Mouse (Mus musculus) CH12.LX (cell line): Measurements from ENCODE around the gene Msantd4. TPM values are rescaled to one million over a fixed set of nuclear protein-coding genes. Genes with fewer than 3 reads are reported as not detected.

Experiments
- DNase-seq: peaks from one replicate; pipeline ENCODE4 v3.0.0-alpha.2; 2013; ENCODE audit errors: extremely low read depth
- H3K27ac ChIP-seq: 2 replicates; pipeline ENCODE4 v1.5.1; 2012; ENCODE audit warnings: low read depth, mild to moderate bottlenecking, control low read depth, moderate library complexity; ENCODE audit not compliant: insufficient read depth
- H3K27me3 ChIP-seq: replicated peaks from 2 replicates; pipeline ENCODE3; 2012; ENCODE audit warnings: inconsistent platforms
- H3K36me3 ChIP-seq, 2 experiments: replicated peaks in 1 of 2; 2 replicates each; pipeline versions ENCODE3 to v1.6.1; 2012; ENCODE audit warnings: inconsistent platforms in 1 of 2, low read length in 1 of 2, mild to moderate bottlenecking in 1 of 2, mixed read lengths in 1 of 2, moderate library complexity in 1 of 2; ENCODE audit not compliant: control insufficient read depth in 1 of 2, insufficient read depth in 1 of 2
- H3K4me1 ChIP-seq, 2 experiments: 2 replicates each; pipeline ENCODE4 v1.6.1; 2012; ENCODE audit warnings: inconsistent platforms in 1 of 2, moderate library complexity in 1 of 2; ENCODE audit not compliant: insufficient read depth in 2 of 2, control insufficient read depth in 1 of 2
- H3K4me2 ChIP-seq: 2 replicates; pipeline ENCODE4 v1.6.1; 2012; ENCODE audit warnings: low read depth, mild to moderate bottlenecking, control low read depth; ENCODE audit not compliant: poor library complexity, insufficient read depth, severe bottlenecking
- H3K4me3 ChIP-seq, 3 experiments: fragments of 150-350 bp in 1 of 3; sonication (generic) in 1 of 3; replicated peaks in 1 of 3; 2 replicates each; pipeline versions ENCODE3 to v1.5.1; 2011 to 2012; ENCODE audit warnings: low read depth in 2 of 3, low read length in 2 of 3, mild to moderate bottlenecking in 2 of 3, moderate library complexity in 2 of 3, control low read depth in 1 of 3, improper control_type of control experiment in 1 of 3, inconsistent platforms in 1 of 3, mixed read lengths in 1 of 3; ENCODE audit not compliant: poor library complexity in 1 of 3
- H3K79me2 ChIP-seq: replicated peaks from 2 replicates; pipeline ENCODE4 v1.6.1; 2012; ENCODE audit warnings: mild to moderate bottlenecking, moderate library complexity; ENCODE audit not compliant: control insufficient read depth, poor library complexity, insufficient read depth, severe bottlenecking; ENCODE audit errors: extremely low read depth
- H3K9ac ChIP-seq: 2 replicates; pipeline ENCODE4 v1.6.1; 2012; ENCODE audit warnings: low read depth, mild to moderate bottlenecking, control low read depth, moderate library complexity; ENCODE audit not compliant: insufficient read depth
- H3K9me3 ChIP-seq: replicated peaks from 2 replicates; pipeline ENCODE3; 2012; ENCODE audit warnings: low read length, inconsistent platforms, mixed read lengths
- BHLHE40 ChIP-seq: IDR thresholded peaks from 2 replicates; pipeline ENCODE4 v1.6.1; 2011; ENCODE audit warnings: mild to moderate bottlenecking, low read depth, low read length, improper control_type of control experiment
- CHD1 ChIP-seq: IDR thresholded peaks from 2 replicates; pipeline ENCODE4 v1.6.1; 2012; ENCODE audit warnings: low read depth, low read length, improper control_type of control experiment, inconsistent platforms
- CHD2 ChIP-seq: IDR thresholded peaks from 2 replicates; pipeline ENCODE4 v1.6.1; 2011; ENCODE audit warnings: low read length, improper control_type of control experiment
- CTCF ChIP-seq, 2 experiments: IDR thresholded peaks in 1 of 2; conservative IDR thresholded peaks in 1 of 2; 2 replicates each; pipeline ENCODE4 v1.5.1; 2011 to 2012; ENCODE audit warnings: low read depth in 2 of 2, low read length in 2 of 2, improper control_type of control experiment in 1 of 2, inconsistent platforms in 1 of 2, mild to moderate bottlenecking in 1 of 2, moderate library complexity in 1 of 2
- E2F4 ChIP-seq: IDR thresholded peaks from 2 replicates; pipeline ENCODE4 v1.6.1; 2011; ENCODE audit warnings: low read depth, low read length, improper control_type of control experiment; ENCODE audit not compliant: insufficient replicate concordance
- ELF1 ChIP-seq: IDR thresholded peaks from 2 replicates; pipeline ENCODE4 v1.6.1; 2014; ENCODE audit warnings: low read depth, mild to moderate bottlenecking, inconsistent platforms, low read length, improper control_type of control experiment
- EP300 ChIP-seq: IDR thresholded peaks from 2 replicates; pipeline ENCODE4 v1.6.1; 2011; ENCODE audit warnings: low read length, improper control_type of control experiment
- ETS1 ChIP-seq: conservative IDR thresholded peaks from 2 replicates; pipeline ENCODE4 v1.6.1; 2012; ENCODE audit warnings: low read depth, mild to moderate bottlenecking, inconsistent platforms, low read length, improper control_type of control experiment, moderate library complexity
- GABPA ChIP-seq: IDR thresholded peaks from 2 replicates; pipeline ENCODE4 v1.6.1; 2012; ENCODE audit warnings: low read depth, low read length, improper control_type of control experiment, inconsistent platforms; ENCODE audit not compliant: insufficient replicate concordance
- HCFC1 ChIP-seq: IDR thresholded peaks from 2 replicates; pipeline ENCODE4 v1.6.1; 2012; ENCODE audit warnings: low read depth, mild to moderate bottlenecking, inconsistent platforms, low read length, improper control_type of control experiment
- IRF4 ChIP-seq: IDR thresholded peaks from 2 replicates; pipeline ENCODE4 v1.6.1; 2014; ENCODE audit warnings: low read depth, mild to moderate bottlenecking, inconsistent platforms, low read length, improper control_type of control experiment
- JUN ChIP-seq: IDR thresholded peaks from 2 replicates; pipeline ENCODE4 v1.6.1; 2011; ENCODE audit warnings: low read depth, mild to moderate bottlenecking, low read length, improper control_type of control experiment, moderate library complexity; ENCODE audit not compliant: insufficient read depth
- JUND ChIP-seq: conservative IDR thresholded peaks from 2 replicates; pipeline ENCODE4 v1.6.1; 2011; ENCODE audit warnings: low read depth, low read length, improper control_type of control experiment
- KAT2A ChIP-seq: IDR thresholded peaks from 2 replicates; pipeline ENCODE4 v1.6.1; 2012; ENCODE audit warnings: low read length, improper control_type of control experiment, inconsistent platforms; ENCODE audit not compliant: insufficient replicate concordance
- MAFK ChIP-seq: IDR thresholded peaks from 2 replicates; pipeline ENCODE4 v1.6.1; 2011; ENCODE audit warnings: low read length, improper control_type of control experiment; ENCODE audit not compliant: insufficient replicate concordance
- MAX ChIP-seq: IDR thresholded peaks from 2 replicates; pipeline ENCODE4 v1.6.1; 2011; ENCODE audit warnings: low read length, improper control_type of control experiment
- MAZ ChIP-seq: IDR thresholded peaks from 2 replicates; pipeline ENCODE4 v1.6.1; 2012; ENCODE audit warnings: low read depth, mild to moderate bottlenecking, inconsistent platforms, low read length, improper control_type of control experiment, moderate library complexity
- MEF2A ChIP-seq: IDR thresholded peaks from 2 replicates; pipeline ENCODE4 v1.6.1; 2014; ENCODE audit warnings: low read depth, mild to moderate bottlenecking, inconsistent platforms, low read length, improper control_type of control experiment, borderline replicate concordance
- MXI1 ChIP-seq: IDR thresholded peaks from 2 replicates; pipeline ENCODE4 v1.6.1; 2011; ENCODE audit warnings: mild to moderate bottlenecking, low read depth, low read length, improper control_type of control experiment
- MYC ChIP-seq: IDR thresholded peaks from 2 replicates; pipeline ENCODE4 v1.6.1; 2011; ENCODE audit warnings: low read depth, mild to moderate bottlenecking, improper control_type of control experiment, low read length
- NELFE ChIP-seq: IDR thresholded peaks from 2 replicates; pipeline ENCODE4 v1.6.1; 2011; ENCODE audit warnings: low read depth, low read length, improper control_type of control experiment
- NRF1 ChIP-seq: IDR thresholded peaks from 2 replicates; pipeline ENCODE4 v1.6.1; 2014; ENCODE audit warnings: low read depth, mild to moderate bottlenecking, inconsistent platforms, low read length, improper control_type of control experiment, moderate library complexity
- PAX5 ChIP-seq: IDR thresholded peaks from 2 replicates; pipeline ENCODE4 v1.6.1; 2012; ENCODE audit warnings: low read length, inconsistent platforms, mixed read lengths
- POLR2A ChIP-seq: IDR thresholded peaks from 2 replicates; pipeline ENCODE4 v1.6.1; 2011; ENCODE audit warnings: low read depth, mild to moderate bottlenecking, improper control_type of control experiment, low read length
- POLR2AphosphoS2 ChIP-seq: IDR thresholded peaks from 2 replicates; pipeline ENCODE4 v1.6.1; 2011; ENCODE audit warnings: low read depth, low read length, improper control_type of control experiment
- RAD21 ChIP-seq: IDR thresholded peaks from 2 replicates; pipeline ENCODE4 v1.6.1; 2011; ENCODE audit warnings: low read depth, mild to moderate bottlenecking, low read length, improper control_type of control experiment, moderate library complexity
- RCOR1 ChIP-seq: conservative IDR thresholded peaks from 2 replicates; pipeline ENCODE4 v1.6.1; 2012; ENCODE audit warnings: low read depth, mild to moderate bottlenecking, inconsistent platforms, low read length, improper control_type of control experiment
- SIN3A ChIP-seq: IDR thresholded peaks from 2 replicates; pipeline ENCODE4 v1.6.1; 2012; ENCODE audit warnings: low read length, improper control_type of control experiment, inconsistent platforms
- SMC3 ChIP-seq: IDR thresholded peaks from 2 replicates; pipeline ENCODE4 v1.6.1; 2011; ENCODE audit warnings: low read depth, low read length, improper control_type of control experiment
- TBP ChIP-seq: conservative IDR thresholded peaks from 2 replicates; pipeline ENCODE4 v1.6.1; 2011; ENCODE audit warnings: low read depth, low read length, improper control_type of control experiment
- TCF12 ChIP-seq: IDR thresholded peaks from 2 replicates; pipeline ENCODE4 v1.6.1; 2014; ENCODE audit warnings: low read depth, mild to moderate bottlenecking, inconsistent platforms, low read length, improper control_type of control experiment
- UBTF ChIP-seq: IDR thresholded peaks from 2 replicates; pipeline ENCODE4 v1.6.1; 2012; ENCODE audit warnings: low read depth, mild to moderate bottlenecking, inconsistent platforms, low read length, improper control_type of control experiment, moderate library complexity
- USF1 ChIP-seq: IDR thresholded peaks from 2 replicates; pipeline ENCODE4 v1.6.1; 2014; ENCODE audit warnings: low read depth, mild to moderate bottlenecking, inconsistent platforms, low read length, improper control_type of control experiment
- USF2 ChIP-seq: conservative IDR thresholded peaks from 2 replicates; pipeline ENCODE4 v1.6.1; 2011; ENCODE audit warnings: low read depth, low read length, improper control_type of control experiment
- ZC3H11A ChIP-seq: IDR thresholded peaks from 2 replicates; pipeline ENCODE4 v1.6.1; 2012; ENCODE audit warnings: low read depth, mild to moderate bottlenecking, inconsistent platforms, low read length, improper control_type of control experiment
- ZKSCAN1 ChIP-seq: IDR thresholded peaks from 2 replicates; pipeline ENCODE4 v1.6.1; 2012; ENCODE audit warnings: low read depth, inconsistent platforms, low read length, improper control_type of control experiment, borderline replicate concordance
- ZMIZ1 ChIP-seq: IDR thresholded peaks from 2 replicates; pipeline ENCODE4 v1.6.1; 2012; ENCODE audit warnings: low read depth, mild to moderate bottlenecking, inconsistent platforms, low read length, improper control_type of control experiment
- ZNF384 ChIP-seq: IDR thresholded peaks from 2 replicates; pipeline ENCODE4 v1.6.1; 2012; ENCODE audit warnings: low read depth, low read length, improper control_type of control experiment, inconsistent platforms
- dilution Hi-C: fragments of 300-500 bp; cut with MboI; formaldehyde crosslinking; loops from 2 replicates; pipeline ENCODE4 v1.14.3; 2020; ENCODE audit warnings: low sequenced_read_pairs; ENCODE audit not compliant: extremely low pct_unique_long_range_greater_than_20kb, extremely low pct_ligation_motif_present
- in situ Hi-C: fragments of 300-500 bp; cut with MboI; formaldehyde crosslinking; loops from 3 replicates; pipeline ENCODE4 v1.14.3; 2019; ENCODE audit warnings: low sequenced_read_pairs, low pct_ligation_motif_present, low pct_unique_long_range_greater_than_20kb, mixed read lengths
- polyA plus RNA-seq: library from polyadenylated mRNA; unstranded; fragments of >175 nt; gene quantifications from 2 replicates; pipeline ENCODE4 v1.2.1, GENCODE M21; 2012; ENCODE audit warnings: low read depth; ENCODE audit not compliant: insufficient read length
- total RNA-seq, 2 experiments: library from RNA; depleted of rRNA; stranded (reverse); fragments of 300-350 nt in 1 of 2; fragments of >200 nt in 1 of 2; gene quantifications; 2 replicates each; pipeline ENCODE4 v1.2.3; 2012 to 2014

Msantd4 gene
- total RNA-seq (2012; rRNA removed) = 11.0 and 13.9 TPM in 2 replicates
- total RNA-seq (2014; rRNA removed) = 26.1 and 26.2 TPM in 2 replicates
- polyA plus RNA-seq = 18.3 and 19.4 TPM in 2 replicates

DNA sequence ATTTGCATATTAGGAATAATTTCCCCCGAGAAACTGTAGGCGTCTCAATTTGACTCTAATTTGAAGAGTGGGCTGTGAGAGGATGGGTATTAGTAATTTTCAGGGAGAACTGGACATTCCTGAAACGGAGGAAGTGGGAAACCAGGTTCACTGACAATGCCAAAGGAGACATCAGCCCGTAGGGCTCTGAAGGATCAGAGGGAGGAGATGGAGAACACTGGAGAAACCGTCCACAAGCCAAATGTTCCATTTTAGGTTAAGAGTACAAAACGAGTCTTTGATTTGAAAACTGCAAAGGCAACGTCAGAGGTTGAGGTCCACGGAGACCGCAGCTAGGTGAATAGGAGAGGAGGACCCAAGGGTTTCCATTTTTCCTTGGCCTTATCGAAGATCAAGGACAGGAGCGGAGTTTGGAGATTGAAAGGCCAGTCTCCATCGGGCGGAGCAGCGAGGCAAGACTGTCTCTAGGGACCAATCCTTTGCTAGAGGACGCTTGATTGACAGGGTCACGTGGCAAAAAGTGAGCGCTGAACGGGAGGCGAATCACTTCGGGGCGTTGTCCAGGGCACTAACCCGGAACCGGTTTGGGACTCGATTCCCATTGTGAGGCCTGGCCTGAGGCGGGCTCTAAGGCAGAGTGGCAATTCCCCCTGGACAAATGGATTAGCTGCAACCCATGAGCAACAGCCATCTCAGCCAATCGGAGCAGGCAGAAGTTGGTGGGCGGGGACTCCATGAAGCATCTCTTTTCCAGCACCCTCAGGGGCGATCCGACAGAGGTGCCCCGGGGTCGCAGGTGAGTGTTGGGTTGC lies at the start of gene Msantd4:
TSS of gene Msantd4 (plus strand) at position 735 of the 812 bp plus-strand sequence.
- dilution Hi-C loops = no loop called here
- H3K27ac ChIP-seq = no peak within 1 kb of the TSS

DNA sequence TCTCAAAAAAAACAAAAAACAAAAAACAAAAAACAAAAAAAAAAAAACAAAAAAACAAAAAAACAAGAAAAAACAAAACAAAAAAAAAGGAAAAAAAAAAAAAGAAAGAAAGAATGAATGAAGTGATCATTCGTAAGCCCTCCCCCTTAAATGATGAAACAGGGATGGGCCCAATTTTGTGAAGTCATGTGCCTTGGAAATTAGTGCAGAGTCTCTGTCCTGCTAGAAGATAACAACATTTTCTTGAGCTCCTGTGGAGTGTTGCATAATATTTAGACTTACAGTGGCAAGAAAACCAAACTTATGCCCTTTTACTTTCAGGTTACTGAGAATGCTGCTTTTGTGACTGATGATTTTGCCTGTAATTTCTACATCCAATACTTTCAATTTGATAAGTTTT lies 23.2 kb upstream of the Msantd4 start:
- peaks cover 0 to 8% of the 10 kb centered on the region in 2 experiments; a peak in 2 of 4 replicates for H3K4me1 ChIP-seq
- no peak overlapping the region for H3K4me2 ChIP-seq
- H3K27me3 ChIP-seq = no peaks in the 10 kb centered on the region
- H3K9ac ChIP-seq = no peak overlapping the region
- H3K36me3 ChIP-seq = no peaks in the 10 kb centered on the region
- dilution Hi-C loops = no loop called here
- H3K4me3 ChIP-seq = no peak overlapping the region
- H3K79me2 ChIP-seq = no peaks in the 10 kb centered on the region
- no peak for DNase-seq
- in situ Hi-C loops = no loop called here
- no peaks in the 10 kb centered on the region for H3K9me3 ChIP-seq
- H3K27ac ChIP-seq = no peak overlapping the region
- TF ChIP-seq RCOR1 (no peak), SMC3 (no peak), RAD21 (no peak), MYC (no peak), BHLHE40 (no peak), CHD1 (no peak), MEF2A (no peak), ZC3H11A (no peak), MAZ (no peak), SIN3A (no peak), NRF1 (no peak), GABPA (no peak), KAT2A (no peak), ZNF384 (no peak), USF2 (no peak)

More for the DNA sequence above, at the start of gene Msantd4:
- peak; percentile 99 for DNase-seq
- Histone ChIP-seq H3K9me3 (no peaks in the 10 kb centered on the region), H3K27me3 (no peaks in the 10 kb centered on the region), H3K4me1 (peaks cover 0 to 20% of the 10 kb centered on the region in 2 experiments; a peak in 1 of 4 replicates), H3K79me2 (peaks cover 10% of the 10 kb centered on the region), H3K9ac (peak within 1 kb of the TSS; percentile 81), H3K4me3 (peak within 1 kb of the TSS; percentile 81 to 88 (median 88)), H3K36me3 (peaks cover 0 to 9% of the 10 kb centered on the region in 2 experiments), H3K4me2 (peak within 1 kb of the TSS; percentile 79)
- peak; percentile 72; the same call in 1 of the 2 replicates for TF ChIP-seq POLR2A
- no peak; the same call in 1 of the 2 replicates for TF ChIP-seq ZMIZ1
- 0 out of 2 replicates have a peak, but pooled peaks have one; percentile 28 for TF ChIP-seq MYC
- no peak for TF ChIP-seq ZKSCAN1
- TF ChIP-seq MEF2A = peak; percentile 29; the same call in 1 of the 2 replicates
- TF ChIP-seq SIN3A = peak; percentile 65
- TF ChIP-seq EP300 = peak; percentile 25; the same call in 1 of the 2 replicates
- no peak for TF ChIP-seq NRF1
- no peak for TF ChIP-seq UBTF
- TF ChIP-seq TCF12 = no peak; the same call in none of the 2 replicates
- peak; percentile 82; the same call in 1 of the 2 replicates for TF ChIP-seq KAT2A
- no peak for TF ChIP-seq E2F4
- TF ChIP-seq CTCF (conservative IDR thresholded peaks at IDR 0.05 in 1 of 2, IDR thresholded peaks at IDR 0.05 in 1 of 2; ENCODE audit: low read depth in 2 of 2, low read length in 2 of 2) = no peak
- TF ChIP-seq MAX = peak; percentile 98
- no peak for TF ChIP-seq MAZ
- peak; percentile 31; the same call in 1 of the 2 replicates for TF ChIP-seq TBP
- TF ChIP-seq CHD2 = peak; percentile 86
- TF ChIP-seq ELF1 = peak; percentile 89
- TF ChIP-seq MAFK = no peak
- no peak for TF ChIP-seq SMC3
- TF ChIP-seq BHLHE40 = peak; percentile 58; the same call in 1 of the 2 replicates
- TF ChIP-seq HCFC1 = peak; percentile 83
- TF ChIP-seq ZC3H11A = no peak
- no peak for TF ChIP-seq RCOR1
- TF ChIP-seq POLR2AphosphoS2 = no peak
- TF ChIP-seq USF2 = peak; percentile 98
- no peak for TF ChIP-seq PAX5
- no peak; the same call in 1 of the 2 replicates for TF ChIP-seq MXI1
- no peak for TF ChIP-seq RAD21
- no peak for TF ChIP-seq ETS1
- TF ChIP-seq GABPA = no peak
- TF ChIP-seq USF1 = peak; percentile 99
- TF ChIP-seq ZNF384 = no peak
- peak; percentile 69 for TF ChIP-seq NELFE
- TF ChIP-seq JUN = no peak
- TF ChIP-seq CHD1 = no peak
- TF ChIP-seq JUND = no peak
- TF ChIP-seq IRF4 = peak; percentile 64
- in situ Hi-C loops = no loop called here
